ENCODE assay signal across 13 mouse cellular contexts in the genomic region with DNA sequence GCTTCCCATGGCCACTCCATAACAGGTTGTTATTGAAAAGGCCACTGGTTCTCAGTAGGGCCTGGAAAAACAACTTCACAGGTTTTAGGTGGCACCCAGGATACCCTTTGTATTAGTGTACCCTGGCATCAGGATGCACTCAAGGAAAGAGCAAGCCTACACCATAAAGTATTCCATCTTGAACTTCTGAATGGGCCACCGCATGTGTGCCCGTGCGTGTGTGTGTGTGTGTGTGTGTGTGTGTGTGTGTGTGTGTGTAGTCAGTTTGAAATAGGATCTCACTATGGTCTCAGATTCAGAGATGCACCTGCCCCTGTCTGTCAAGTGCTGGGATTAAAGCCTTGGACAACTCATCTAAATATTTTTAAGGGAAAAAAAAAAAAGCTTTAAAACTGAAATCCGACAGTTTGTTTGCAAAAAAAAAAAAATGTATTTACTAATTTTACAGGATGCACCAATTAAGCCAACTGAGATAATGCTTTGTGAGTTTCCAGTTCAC. TPM values are rescaled to one million over a fixed set of nuclear protein-coding genes. Genes with fewer than 3 reads are reported as not detected.
A peak's percentile ranks its signal among the peaks of the same experiment; 100 is the strongest.
DNase-seq lines count a peak whose midpoint lies in the region; ATAC-seq and TF ChIP-seq lines count a peak whose summit lies in the region.
"Had no signal": no experiment of that assay in that cellular context is flagged by ENCODE, and none has a peak within 500 bp of the region (broad histone marks: within the 10 kb centered on the region; RNA-seq: fewer than 3 reads in every experiment).

No protein-coding gene starts in this region.

- no peak overlapping the region for H3K27ac ChIP-seq in liver, embryonic 12.5 days
- peak overlapping the region; percentile 89 for H3K27ac ChIP-seq in gastrocnemius, adult 2 months
- no peak overlapping the region for H3K27ac ChIP-seq in limb, embryonic 11.5 days (replicated peaks; ENCODE audit: low read depth, low read length)
- H3K27ac ChIP-seq in cerebellum, adult 2 months (ENCODE audit: insufficient read depth, low read length), result no peak overlapping the region
- H3K27ac ChIP-seq: hindbrain, embryonic 15.5 days had no signal

- no peaks in the 10 kb centered on the region for H3K36me3 ChIP-seq in liver, embryonic 12.5 days
- H3K36me3 ChIP-seq in limb, embryonic 11.5 days (ENCODE audit: control insufficient read depth, insufficient read depth, low read length), result no peaks in the 10 kb centered on the region
- H3K36me3 ChIP-seq: forebrain, embryonic 10.5 days; hindbrain, embryonic 15.5 days had no signal

- intact Hi-C loops in gastrocnemius, adult 2 months (cut with DNase I), result no loop called here

- TF ChIP-seq POLR2A in cerebellum, adult 2 months (IDR thresholded peaks at IDR 0.05; ENCODE audit: borderline replicate concordance, insufficient read depth, low read length), result no peak

- no peaks in the 10 kb centered on the region for H3K27me3 ChIP-seq in liver, embryonic 12.5 days (replicated peaks)
- H3K27me3 ChIP-seq in limb, embryonic 11.5 days (ENCODE audit: control insufficient read depth, insufficient read depth, low read length), result no peaks in the 10 kb centered on the region
- H3K27me3 ChIP-seq in cerebellum, adult 2 months (ENCODE audit: control insufficient read depth, insufficient read depth, low read length), result no peaks in the 10 kb centered on the region
- H3K27me3 ChIP-seq: hindbrain, embryonic 15.5 days had no signal

- ATAC-seq in liver, embryonic 12.5 days, result no peak
- ATAC-seq in limb, embryonic 11.5 days (ENCODE audit: insufficient number of reproducible peaks, low FRiP score, low TSS enrichment, low read depth), result 0 out of 2 replicates have a peak, but pooled peaks have one; percentile 41
- ATAC-seq: activated CD4-positive, CD25-positive, alpha-beta regulatory T cell, adult 4 months; Patski had no signal

- H3K4me1 ChIP-seq in liver, embryonic 12.5 days, result no peaks in the 10 kb centered on the region
- peaks cover 10% of the 10 kb centered on the region for H3K4me1 ChIP-seq in limb, embryonic 11.5 days (ENCODE audit: control insufficient read depth, insufficient read depth, low read length)
- H3K4me1 ChIP-seq in cerebellum, adult 2 months (ENCODE audit: control insufficient read depth, insufficient read depth, low read length), result no peaks in the 10 kb centered on the region

- H3K4me3 ChIP-seq in liver, embryonic 12.5 days, result no peak overlapping the region
- no peak overlapping the region for H3K4me3 ChIP-seq in gastrocnemius, adult 2 months
- H3K4me3 ChIP-seq in limb, embryonic 11.5 days (ENCODE audit: low read depth, low read length), result no peak overlapping the region
- H3K4me3 ChIP-seq in cerebellum, adult 2 months (replicated peaks; ENCODE audit: insufficient read depth, low read depth, low read length), result no peak overlapping the region
- H3K4me3 ChIP-seq: hindbrain, embryonic 15.5 days had no signal

- no peaks in the 10 kb centered on the region for H3K9me3 ChIP-seq in liver, embryonic 12.5 days (replicated peaks)
- no peaks in the 10 kb centered on the region for H3K9me3 ChIP-seq in limb, embryonic 11.5 days (ENCODE audit: control insufficient read depth, low read length)
- H3K9me3 ChIP-seq: forebrain, embryonic 10.5 days; hindbrain, embryonic 15.5 days had no signal

- peak; percentile 3 for DNase-seq in liver
- peak; percentile 74 for DNase-seq in gastrocnemius, adult 2 months
- no peak for DNase-seq in limb, embryonic 11.5 days (ENCODE audit: low spot score)
- no peak for DNase-seq in ovary, postnatal 10 days (ENCODE audit: low spot score)
- no peak for DNase-seq in cerebellum, adult 2 months
- DNase-seq in spleen, postnatal 4 days (ENCODE audit: low spot score in 2 of 2), result no peak
- DNase-seq: adrenal gland, postnatal 36 days; cerebellum, postnatal 10 days had no signal

- WGBS in liver, embryonic 12.5 days (ENCODE audit: insufficient replicate concordance), result 69% methylated on average over 4 of the region's 4 CpGs
- WGBS in limb, embryonic 11.5 days, result 78% methylated on average over 4 of the region's 4 CpGs
- WGBS in cerebellum, adult 2 months, result 81% methylated on average over 4 of the region's 4 CpGs

- H3K4me2 ChIP-seq in liver, embryonic 12.5 days, result no peak overlapping the region
- H3K4me2 ChIP-seq in limb, embryonic 11.5 days (ENCODE audit: low read depth, severe bottlenecking), result no peak overlapping the region

- H3K9ac ChIP-seq in liver, embryonic 12.5 days, result no peak overlapping the region
- H3K9ac ChIP-seq in limb, embryonic 11.5 days (ENCODE audit: low read length), result no peak overlapping the region
- H3K9ac ChIP-seq: hindbrain, embryonic 15.5 days had no signal

- TF ChIP-seq CTCF in gastrocnemius, adult 2 months (IDR thresholded peaks at IDR 0.05), result no peak
- no peak for TF ChIP-seq CTCF in cerebellum, adult 2 months (IDR thresholded peaks at IDR 0.05; ENCODE audit: borderline replicate concordance, insufficient read depth, low read depth, low read length)

RNA-seq across cellular contexts. Expression of gene Lama2, which starts 2.0 kb away (rescaled TPM):
- 0.41 and 0.83 TPM in 2 replicates for polyA plus RNA-seq in liver, embryonic 12.5 days (2016; fragmentation: Nextera tagmentation; extraction: Ambion mirVana)
- total RNA-seq in gastrocnemius, adult 2 months (2021), result 10 to 100 TPM; 46.0 to 56.1 TPM
- 8.9 and 12.2 TPM in 2 replicates for polyA plus RNA-seq in limb, embryonic 11.5 days (2014; fragmentation: Nextera tagmentation; extraction: Ambion mirVana)
- 7.3 and 7.9 TPM in 2 replicates for polyA plus RNA-seq in cerebellum, adult 2 months (2012; rRNA removed)

Comparison
In these comparisons a context has a peak if more than half of its experiments do, and no peak if none do; other contexts are left out.
1. DNase-seq: peak in liver (single experiment) and gastrocnemius, adult 2 months (single experiment); none in limb, embryonic 11.5 days (single experiment), ovary, postnatal 10 days (single experiment), cerebellum, adult 2 months (0 of 2) and spleen, postnatal 4 days (0 of 2).